Mouse (Mus musculus) bone marrow macrophage, adult 2 months (primary cell): ENCODE results near the gene Fkbp6.

Experiments used
- CTCF ChIP-seq: IDR thresholded peaks from 2 replicates; pipeline ENCODE4 v1.5.1; 2012; ENCODE audit warnings: low read depth, mild to moderate bottlenecking, low read length, moderate library complexity
- POLR2A ChIP-seq: IDR thresholded peaks from 2 replicates; pipeline ENCODE4 v1.6.1; 2012; ENCODE audit warnings: mild to moderate bottlenecking, low read depth, low read length, borderline replicate concordance

DNA sequence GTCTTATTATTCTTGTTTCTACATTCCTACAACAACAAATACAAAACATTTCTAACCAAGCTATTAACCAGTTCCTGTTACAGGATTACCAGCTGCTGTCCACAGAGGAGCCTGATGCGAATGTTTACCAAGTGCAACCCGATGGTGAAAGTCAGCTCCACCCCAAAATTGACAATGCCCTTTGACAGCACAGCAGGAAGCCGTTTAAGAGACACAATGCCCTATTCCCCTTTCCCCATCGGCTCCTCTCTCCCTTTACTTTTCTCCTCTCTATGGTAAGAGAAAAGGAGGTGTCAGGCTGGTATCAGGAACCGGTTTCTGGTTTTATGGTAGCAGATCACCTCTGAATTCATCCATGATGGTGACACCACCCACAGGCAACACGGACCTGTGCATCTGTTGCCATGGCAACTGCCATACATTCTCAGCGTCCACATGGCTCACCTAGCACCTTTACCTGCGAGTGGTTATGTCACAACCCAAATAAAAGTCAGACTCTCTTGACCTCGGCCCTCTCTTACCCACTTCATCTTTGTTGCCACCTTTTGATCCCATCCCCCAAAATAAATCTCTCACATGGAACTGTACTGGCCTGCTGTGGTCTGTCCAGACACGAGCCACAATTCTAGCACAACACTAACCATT is 43.4 kb downstream of the Fkbp6 start:
- no peak for TF ChIP-seq CTCF
- TF ChIP-seq POLR2A = no peak
